Mouse (Mus musculus): Measurements from ENCODE around the gene Bsn. TPM values are rescaled to one million over a fixed set of nuclear protein-coding genes. Genes with fewer than 3 reads are reported as not detected.

Bsn gene
- total RNA-seq, 2 experiments from 2014 or later: 236 to 246 TPM

- no peak for TF ChIP-seq CTCF (conservative IDR thresholded peaks at IDR 0.05)
- H3K27ac ChIP-seq: peak overlapping the region; percentile 79
- no peak for DNase-seq (ENCODE audit: low spot score in 2 of 2)
Measured at GRCm38 (mm10) chr9:108126436-108127180, 63.6 kb downstream of the Bsn start.

GRCm38 (mm10) chr9:108125731-108126130, 64.5 kb downstream of the Bsn start:
- H3K27ac ChIP-seq: peak overlapping the region; percentile 57; the same call in 1 of the 2 replicates
- DNase-seq (ENCODE audit: low spot score in 2 of 2): no peak
- no peak overlapping the region for H3K4me3 ChIP-seq
- TF ChIP-seq CTCF (conservative IDR thresholded peaks at IDR 0.05): no peak

More at GRCm38 (mm10) chr9:108126436-108127180, 63.6 kb downstream of the Bsn start:
- no peak overlapping the region for H3K4me3 ChIP-seq

GRCm38 (mm10) chr9:108123916-108124315, 66.3 kb downstream of the Bsn start:
- H3K4me3 ChIP-seq: no peak overlapping the region
- DNase-seq (ENCODE audit: low spot score in 2 of 2): no peak
- no peak for TF ChIP-seq CTCF (conservative IDR thresholded peaks at IDR 0.05)
- no peak overlapping the region for H3K27ac ChIP-seq

- no peak for TF ChIP-seq CTCF (conservative IDR thresholded peaks at IDR 0.05)
- H3K27ac ChIP-seq: peak overlapping the region; percentile 28; the same call in 1 of the 2 replicates
- DNase-seq (ENCODE audit: low spot score in 2 of 2): no peak
- no peak overlapping the region for H3K4me3 ChIP-seq
Measured at GRCm38 (mm10) chr9:108121170-108121969, 68.8 kb downstream of the Bsn start.

GRCm38 (mm10) chr9:108120671-108121070, 69.5 kb downstream of the Bsn start:
- no peak overlapping the region for H3K4me3 ChIP-seq
- DNase-seq (ENCODE audit: low spot score in 2 of 2): no peak
- TF ChIP-seq CTCF (conservative IDR thresholded peaks at IDR 0.05): no peak
- peak overlapping the region; percentile 39; the same call in 1 of the 2 replicates for H3K27ac ChIP-seq

- peak overlapping the region; percentile 39; the same call in 1 of the 2 replicates for H3K27ac ChIP-seq
- no peak for DNase-seq (ENCODE audit: low spot score in 2 of 2)
- H3K4me3 ChIP-seq: no peak overlapping the region
- TF ChIP-seq CTCF (conservative IDR thresholded peaks at IDR 0.05): no peak
Measured at GRCm38 (mm10) chr9:108119891-108120411, 70.2 kb downstream of the Bsn start.

GRCm38 (mm10) chr9:108117143-108117542, 73.0 kb downstream of the Bsn start:
- Histone ChIP-seq H3K4me3 (no peak overlapping the region), H3K27ac (no peak overlapping the region)
- no peak for DNase-seq (ENCODE audit: low spot score in 2 of 2)
- TF ChIP-seq CTCF (conservative IDR thresholded peaks at IDR 0.05): no peak

GRCm38 (mm10) chr9:108115290-108116077, 74.7 kb downstream of the Bsn start:
- H3K4me3 ChIP-seq: no peak overlapping the region
- H3K27ac ChIP-seq: peak overlapping the region; percentile 53; the same call in 1 of the 2 replicates
- DNase-seq (ENCODE audit: low spot score in 2 of 2): no peak
- TF ChIP-seq CTCF (conservative IDR thresholded peaks at IDR 0.05): no peak

- DNase-seq (ENCODE audit: low spot score in 2 of 2): no peak
- Histone ChIP-seq H3K4me3 (no peak overlapping the region), H3K27ac (no peak overlapping the region)
- no peak for TF ChIP-seq CTCF (conservative IDR thresholded peaks at IDR 0.05)
Measured at GRCm38 (mm10) chr9:108112719-108113340, 77.4 kb downstream of the Bsn start.

- no peak for DNase-seq (ENCODE audit: low spot score in 2 of 2)
- no peak for TF ChIP-seq CTCF (conservative IDR thresholded peaks at IDR 0.05)
- Histone ChIP-seq H3K4me3 (no peak overlapping the region), H3K27ac (peak overlapping the region; percentile 57)
Measured at GRCm38 (mm10) chr9:108111593-108112121, 78.5 kb downstream of the Bsn start.

- no peak for DNase-seq (ENCODE audit: low spot score in 2 of 2)
- no peak for TF ChIP-seq CTCF (conservative IDR thresholded peaks at IDR 0.05)
- H3K4me3 ChIP-seq: no peak overlapping the region; the same call in 1 of the 2 replicates
- peak overlapping the region; percentile 57 for H3K27ac ChIP-seq
Measured at GRCm38 (mm10) chr9:108111101-108111592, 79.0 kb downstream of the Bsn start.

- Histone ChIP-seq H3K4me3 (no peak overlapping the region), H3K27ac (no peak overlapping the region)
- TF ChIP-seq CTCF (conservative IDR thresholded peaks at IDR 0.05): no peak
- DNase-seq (ENCODE audit: low spot score in 2 of 2): no peak
Measured at GRCm38 (mm10) chr9:108110160-108110559, 80.0 kb downstream of the Bsn start.

Data from layer of hippocampus, adult 2 months (tissue).